Mouse (Mus musculus): ENCODE results near the gene Fam169b. TPM values are rescaled to one million over a fixed set of nuclear protein-coding genes. Genes with fewer than 3 reads are reported as not detected.

Gene Fam169b
- polyA plus RNA-seq, 1 experiment: 0.86 TPM

GRCm38 (mm10) chr7:68293997-68294789, 20.6 kb downstream of the Fam169b start:
- Histone ChIP-seq H3K4me1 (peaks cover 16% of the 10 kb centered on the region), H3K9me3 (no peaks in the 10 kb centered on the region), H3K36me3 (replicated peaks; ENCODE audit: low read length) (no peaks in the 10 kb centered on the region), H3K4me3 (replicated peaks) (no peak overlapping the region), H3K27me3 (replicated peaks) (no peaks in the 10 kb centered on the region)
- no peak for TF ChIP-seq FLI1 (IDR thresholded peaks at IDR 0.05; ENCODE audit: low read length)
- TF ChIP-seq GATA1 (IDR thresholded peaks at IDR 0.05; ENCODE audit: borderline replicate concordance, low read length): no peak

GRCm38 (mm10) chr7:68296487-68296886, 22.8 kb downstream of the Fam169b start:
- Histone ChIP-seq H3K27me3 (replicated peaks) (no peaks in the 10 kb centered on the region), H3K9me3 (no peaks in the 10 kb centered on the region), H3K36me3 (replicated peaks; ENCODE audit: low read length) (no peaks in the 10 kb centered on the region), H3K4me3 (replicated peaks) (peak overlapping the region; percentile 14), H3K4me1 (peaks cover 16% of the 10 kb centered on the region)
- no peak for TF ChIP-seq GATA1 (IDR thresholded peaks at IDR 0.05; ENCODE audit: borderline replicate concordance, low read length)
- no peak for TF ChIP-seq FLI1 (IDR thresholded peaks at IDR 0.05; ENCODE audit: low read length)

GRCm38 (mm10) chr7:68298381-68299076, 24.9 kb downstream of the Fam169b start:
- TF ChIP-seq GATA1 (IDR thresholded peaks at IDR 0.05; ENCODE audit: borderline replicate concordance, low read length): no peak
- no peak for TF ChIP-seq FLI1 (IDR thresholded peaks at IDR 0.05; ENCODE audit: low read length)
- peaks cover 26% of the 10 kb centered on the region for H3K4me1 ChIP-seq
- no peaks in the 10 kb centered on the region for H3K9me3 ChIP-seq
- no peaks in the 10 kb centered on the region for H3K36me3 ChIP-seq (replicated peaks; ENCODE audit: low read length)
- no peak overlapping the region for H3K4me3 ChIP-seq (replicated peaks)
- H3K27me3 ChIP-seq (replicated peaks): no peaks in the 10 kb centered on the region

GRCm38 (mm10) chr7:68301160-68301559, 27.5 kb downstream of the Fam169b start:
- no peaks in the 10 kb centered on the region for H3K27me3 ChIP-seq (replicated peaks)
- no peak for TF ChIP-seq FLI1 (IDR thresholded peaks at IDR 0.05; ENCODE audit: low read length)
- no peak for TF ChIP-seq GATA1 (IDR thresholded peaks at IDR 0.05; ENCODE audit: borderline replicate concordance, low read length)
- no peaks in the 10 kb centered on the region for H3K36me3 ChIP-seq (replicated peaks; ENCODE audit: low read length)
- H3K4me1 ChIP-seq: peaks cover 41% of the 10 kb centered on the region
- H3K4me3 ChIP-seq (replicated peaks): no peak overlapping the region
- no peaks in the 10 kb centered on the region for H3K9me3 ChIP-seq

- Histone ChIP-seq H3K4me1 (peaks cover 42% of the 10 kb centered on the region), H3K9me3 (no peaks in the 10 kb centered on the region), H3K36me3 (replicated peaks; ENCODE audit: low read length) (no peaks in the 10 kb centered on the region), H3K4me3 (replicated peaks) (peak overlapping the region; percentile 93), H3K27me3 (replicated peaks) (no peaks in the 10 kb centered on the region)
- TF ChIP-seq FLI1 (IDR thresholded peaks at IDR 0.05; ENCODE audit: low read length) (no peak), GATA1 (IDR thresholded peaks at IDR 0.05; ENCODE audit: borderline replicate concordance, low read length) (no peak)
Observed at GRCm38 (mm10) chr7:68302586-68303433, 29.2 kb downstream of the Fam169b start.

GRCm38 (mm10) chr7:68303685-68304084, 30.0 kb downstream of the Fam169b start:
- H3K36me3 ChIP-seq (replicated peaks; ENCODE audit: low read length): no peaks in the 10 kb centered on the region
- H3K4me3 ChIP-seq (replicated peaks): no peak overlapping the region
- H3K4me1 ChIP-seq: peaks cover 44% of the 10 kb centered on the region
- H3K27me3 ChIP-seq (replicated peaks): peaks cover under 1% of the 10 kb centered on the region
- H3K9me3 ChIP-seq: no peaks in the 10 kb centered on the region
- no peak for TF ChIP-seq FLI1 (IDR thresholded peaks at IDR 0.05; ENCODE audit: low read length)
- no peak for TF ChIP-seq GATA1 (IDR thresholded peaks at IDR 0.05; ENCODE audit: borderline replicate concordance, low read length)

- no peak overlapping the region for H3K4me3 ChIP-seq (replicated peaks)
- no peaks in the 10 kb centered on the region for H3K9me3 ChIP-seq
- H3K4me1 ChIP-seq: peaks cover 65% of the 10 kb centered on the region
- no peak for TF ChIP-seq FLI1 (IDR thresholded peaks at IDR 0.05; ENCODE audit: low read length)
- no peak for TF ChIP-seq GATA1 (IDR thresholded peaks at IDR 0.05; ENCODE audit: borderline replicate concordance, low read length)
- peaks cover 2% of the 10 kb centered on the region for H3K27me3 ChIP-seq (replicated peaks)
- H3K36me3 ChIP-seq (replicated peaks; ENCODE audit: low read length): no peaks in the 10 kb centered on the region
Observed at GRCm38 (mm10) chr7:68305781-68306575, 32.3 kb downstream of the Fam169b start.

- TF ChIP-seq GATA1 (IDR thresholded peaks at IDR 0.05; ENCODE audit: borderline replicate concordance, low read length) (no peak), FLI1 (IDR thresholded peaks at IDR 0.05; ENCODE audit: low read length) (no peak)
- peaks cover 65% of the 10 kb centered on the region for H3K4me1 ChIP-seq
- peaks cover 2% of the 10 kb centered on the region for H3K27me3 ChIP-seq (replicated peaks)
- no peaks in the 10 kb centered on the region for H3K36me3 ChIP-seq (replicated peaks; ENCODE audit: low read length)
- H3K4me3 ChIP-seq (replicated peaks): no peak overlapping the region
- no peaks in the 10 kb centered on the region for H3K9me3 ChIP-seq
Observed at GRCm38 (mm10) chr7:68306756-68307155, 33.1 kb downstream of the Fam169b start.

GRCm38 (mm10) chr7:68311469-68311868, 37.8 kb downstream of the Fam169b start:
- Histone ChIP-seq H3K9me3 (no peaks in the 10 kb centered on the region), H3K36me3 (replicated peaks; ENCODE audit: low read length) (no peaks in the 10 kb centered on the region), H3K4me1 (peaks cover 30% of the 10 kb centered on the region), H3K4me3 (replicated peaks) (no peak overlapping the region), H3K27me3 (replicated peaks) (peaks cover 22% of the 10 kb centered on the region)
- TF ChIP-seq GATA1 (IDR thresholded peaks at IDR 0.05; ENCODE audit: borderline replicate concordance, low read length) (no peak), FLI1 (IDR thresholded peaks at IDR 0.05; ENCODE audit: low read length) (no peak)

Data from megakaryocyte, embryonic 14.5 days (primary cell).